Mouse (Mus musculus) small intestine, adult 2 months (tissue): ENCODE measurements around the gene Pctp.

Experiments used
- CTCF ChIP-seq: fragments of 200-500 bp; IDR thresholded peaks from 2 replicates; pipeline ENCODE4 v1.5.1; 2012; ENCODE audit warnings: low read depth, mild to moderate bottlenecking, control low read depth, inconsistent platforms, low read length, moderate library complexity, mixed read lengths; ENCODE audit not compliant: insufficient replicate concordance, insufficient read length; ENCODE audit errors: extremely low read depth
- POLR2A ChIP-seq: fragments of 200-500 bp; IDR thresholded peaks from 2 replicates; pipeline ENCODE4 v1.6.1; 2012; ENCODE audit warnings: low read depth, mild to moderate bottlenecking, control low read depth, inconsistent platforms, low read length, moderate library complexity

DNA sequence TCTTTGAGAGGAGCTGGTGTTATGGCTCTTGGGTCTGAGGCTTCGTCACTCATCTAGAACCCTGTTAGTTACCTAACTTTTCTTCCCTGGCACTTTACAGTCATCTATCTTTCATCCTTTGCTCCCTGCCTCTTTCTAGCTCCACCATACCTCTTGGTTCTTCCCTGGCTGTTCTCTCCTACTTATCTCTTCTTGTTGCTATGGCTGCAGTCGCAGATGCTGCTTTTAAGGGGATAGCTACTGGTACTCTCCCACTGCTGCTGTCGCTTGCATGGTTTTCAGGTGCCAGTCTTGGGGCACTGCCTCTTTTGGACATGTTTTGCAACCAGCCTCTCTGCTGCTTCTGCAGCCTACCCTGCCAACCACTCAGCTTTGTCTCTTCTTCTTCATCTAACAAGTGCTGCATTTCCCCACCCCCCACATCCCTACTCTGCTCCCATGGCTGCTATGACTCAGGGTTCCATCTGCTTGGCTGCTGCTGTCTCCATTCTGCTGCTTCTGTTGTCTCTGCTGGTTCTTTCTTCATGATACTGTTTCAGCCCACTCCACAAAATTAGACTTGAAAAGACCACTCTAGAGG lies 51.9 kb downstream of the Pctp start:
- no peak for TF ChIP-seq POLR2A
- no peak for TF ChIP-seq CTCF
